Mouse (Mus musculus) stomach, postnatal 0 days (tissue): ENCODE data around the gene Tmem102. TPM values are rescaled to one million over a fixed set of nuclear protein-coding genes. Genes with fewer than 3 reads are reported as not detected.

Experiments
- ATAC-seq: fragments of 200-750 bp; cut with Nextera tagmentation; 2 replicates; pipeline ENCODE4 v1.8.0; 2017; ENCODE audit not compliant: low FRiP score, low TSS enrichment
- DNase-seq: peaks from one replicate; pipeline ENCODE4 v3.0.0-alpha.2; 2016; ENCODE audit warnings: low spot score
- H3K27ac ChIP-seq: fragments of 300-500 bp; sonication (generic); replicated peaks from 2 replicates; pipeline ENCODE4 v1.5.1; 2014; ENCODE audit warnings: mild to moderate bottlenecking, control low read depth
- H3K27me3 ChIP-seq: fragments of 300-500 bp; sonication (generic); 2 replicates; pipeline ENCODE4 v1.6.1; 2014; ENCODE audit warnings: low read length; ENCODE audit not compliant: control insufficient read depth, insufficient read depth
- H3K36me3 ChIP-seq: fragments of 300-500 bp; sonication (generic); 2 replicates; pipeline ENCODE4 v1.6.1; 2014; ENCODE audit warnings: low read length, mixed read lengths; ENCODE audit not compliant: control insufficient read depth, insufficient read depth
- H3K4me1 ChIP-seq: fragments of 300-500 bp; sonication (generic); replicated peaks from 2 replicates; pipeline ENCODE4 v1.6.1; 2014; ENCODE audit warnings: antibody characterized with exemption; ENCODE audit not compliant: control insufficient read depth, insufficient read depth
- H3K4me2 ChIP-seq: fragments of 300-500 bp; sonication (generic); replicated peaks from 2 replicates; pipeline ENCODE4 v1.6.1; 2014; ENCODE audit warnings: low read depth, mild to moderate bottlenecking, control low read depth, moderate library complexity
- H3K4me3 ChIP-seq: fragments of 300-500 bp; sonication (generic); 2 replicates; pipeline ENCODE4 v1.5.1; 2014; ENCODE audit warnings: low read depth, low read length, control low read depth
- H3K9ac ChIP-seq: fragments of 300-500 bp; sonication (generic); 2 replicates; pipeline ENCODE4 v1.6.1; 2014; ENCODE audit warnings: mild to moderate bottlenecking, low read length, control low read depth, mixed read lengths
- H3K9me3 ChIP-seq: fragments of 300-500 bp; sonication (generic); 2 replicates; pipeline ENCODE4 v1.6.1; 2016; ENCODE audit warnings: low read length; ENCODE audit not compliant: control insufficient read depth
- CTCF ChIP-seq: IDR thresholded peaks from 2 replicates; pipeline ENCODE4 v1.5.1; 2016; ENCODE audit warnings: antibody characterized with exemption, low read depth, mild to moderate bottlenecking, moderate library complexity
- EP300 ChIP-seq: optimal IDR thresholded peaks from 2 replicates; pipeline ENCODE3; 2016; ENCODE audit warnings: antibody characterized with exemption
- WGBS: fragments of 180-500 bp; shearing (Covaris S2); extraction: QIAGEN DNeasy Blood & Tissue Kit; methylation state at CpG from one replicate; pipeline ENCODE4 v1.1.7; 2014; 5-methylcytosine and 5-hydroxymethylcytosine counted together
- polyA plus RNA-seq: library from polyadenylated mRNA; unstranded; fragments of >200 nt; fragmentation: Nextera tagmentation; extraction: Ambion mirVana; gene quantifications from 2 replicates; pipeline ENCODE4 v1.2.1, GENCODE M21; 2015

Gene Tmem102
- polyA plus RNA-seq, 1 experiment from 2014 or later, result 28.4 TPM

GRCm38 (mm10) chr11:69816520-69816919 lies 11.1 kb upstream of the Tmem102 start:
- DNase-seq, result no peak
- Histone ChIP-seq H3K36me3 (no peaks in the 10 kb centered on the region), H3K9me3 (no peaks in the 10 kb centered on the region), H3K9ac (no peak overlapping the region), H3K4me1 (no peaks in the 10 kb centered on the region), H3K27me3 (no peaks in the 10 kb centered on the region), H3K27ac (no peak overlapping the region), H3K4me2 (no peak overlapping the region), H3K4me3 (no peak overlapping the region)
- peak; percentile 38; the same call in 1 of the 2 replicates for ATAC-seq
- WGBS, result 81% methylated on average over 12 of the region's 12 CpGs
- no peak for TF ChIP-seq CTCF
- TF ChIP-seq EP300, result no peak

- H3K27ac ChIP-seq, result no peak within 1 kb of the TSS
- DNase-seq, result no peak
Measured at GRCm38 (mm10) chr11:69815155-69815554, 9.7 kb upstream of the Tmem102 start, which contains the start of gene Gm39566. Gene Gm39566 (minus strand): TSS chr11:69815298.

GRCm38 (mm10) chr11:69810280-69810679 lies 4.9 kb upstream of the Tmem102 start:
- no peak for ATAC-seq
- H3K4me1 ChIP-seq, result no peaks in the 10 kb centered on the region

More at GRCm38 (mm10) chr11:69815155-69815554, 9.7 kb upstream of the Tmem102 start, which contains the start of gene Gm39566:
- WGBS, result 48% methylated on average over 10 of the region's 10 CpGs
- Histone ChIP-seq H3K4me2 (no peak within 1 kb of the TSS), H3K36me3 (no peaks in the 10 kb centered on the region), H3K4me3 (no peak within 1 kb of the TSS), H3K4me1 (no peaks in the 10 kb centered on the region), H3K9ac (no peak within 1 kb of the TSS), H3K27me3 (no peaks in the 10 kb centered on the region), H3K9me3 (no peaks in the 10 kb centered on the region)
- no peak for ATAC-seq
- TF ChIP-seq CTCF (peak; percentile 17; the same call in 1 of the 2 replicates), EP300 (no peak)

GRCm38 (mm10) chr11:69807641-69808040 lies 2.2 kb upstream of the Tmem102 start:
- DNase-seq (no peak), ATAC-seq (no peak)
- WGBS, result 65% methylated on average over 2 of the region's 2 CpGs
- no peaks in the 10 kb centered on the region for H3K36me3 ChIP-seq
- TF ChIP-seq EP300, result no peak
- no peak overlapping the region for H3K9ac ChIP-seq
- no peaks in the 10 kb centered on the region for H3K27me3 ChIP-seq
- H3K4me3 ChIP-seq, result no peak overlapping the region
- H3K4me1 ChIP-seq, result no peaks in the 10 kb centered on the region
- no peaks in the 10 kb centered on the region for H3K9me3 ChIP-seq
- no peak overlapping the region for H3K4me2 ChIP-seq
- no peak overlapping the region for H3K27ac ChIP-seq

More at GRCm38 (mm10) chr11:69810280-69810679, 4.9 kb upstream of the Tmem102 start:
- no peak overlapping the region for H3K27ac ChIP-seq
- no peak overlapping the region for H3K4me2 ChIP-seq
- no peak for DNase-seq
- no peak overlapping the region for H3K4me3 ChIP-seq
- TF ChIP-seq CTCF, result 0 out of 2 replicates have a peak, but pooled peaks have one; percentile 9
- no peak for TF ChIP-seq EP300
- no peaks in the 10 kb centered on the region for H3K27me3 ChIP-seq
- no peaks in the 10 kb centered on the region for H3K9me3 ChIP-seq
- no peaks in the 10 kb centered on the region for H3K36me3 ChIP-seq
- H3K9ac ChIP-seq, result no peak overlapping the region

GRCm38 (mm10) chr11:69806378-69806777 lies 954 bp upstream of the Tmem102 start:
- Histone ChIP-seq H3K36me3 (no peaks in the 10 kb centered on the region), H3K27me3 (no peaks in the 10 kb centered on the region), H3K4me2 (no peak overlapping the region), H3K9ac (no peak overlapping the region), H3K9me3 (no peaks in the 10 kb centered on the region), H3K27ac (no peak overlapping the region), H3K4me3 (no peak overlapping the region), H3K4me1 (no peaks in the 10 kb centered on the region; the same call in 1 of the 2 replicates)
- WGBS, result 73% methylated on average over 4 of the region's 4 CpGs
- ATAC-seq (no peak), DNase-seq (no peak)
- TF ChIP-seq EP300 (no peak), CTCF (peak; percentile 43)

GRCm38 (mm10) chr11:69804652-69804940 lies 828 bp downstream of the Tmem102 start:
- peaks cover 4% of the 10 kb centered on the region for H3K4me1 ChIP-seq
- DNase-seq (peak; percentile 59), ATAC-seq (no peak)
- peak overlapping the region; percentile 55 for H3K4me3 ChIP-seq
- no peaks in the 10 kb centered on the region for H3K36me3 ChIP-seq
- TF ChIP-seq CTCF (no peak), EP300 (no peak)
- WGBS, result 10% methylated on average over 12 of the region's 12 CpGs
- peak overlapping the region; percentile 67 for H3K9ac ChIP-seq
- H3K27me3 ChIP-seq, result no peaks in the 10 kb centered on the region
- H3K27ac ChIP-seq, result peak overlapping the region; percentile 78
- H3K4me2 ChIP-seq, result peak overlapping the region; percentile 73
- no peaks in the 10 kb centered on the region for H3K9me3 ChIP-seq
